Mouse (Mus musculus): ENCODE data around the gene Taldo1. TPM values are rescaled to one million over a fixed set of nuclear protein-coding genes. Genes with fewer than 3 reads are reported as not detected.

Gene Taldo1
- polyA plus RNA-seq, 1 experiment from 2014 or later = 293 TPM

DNA sequence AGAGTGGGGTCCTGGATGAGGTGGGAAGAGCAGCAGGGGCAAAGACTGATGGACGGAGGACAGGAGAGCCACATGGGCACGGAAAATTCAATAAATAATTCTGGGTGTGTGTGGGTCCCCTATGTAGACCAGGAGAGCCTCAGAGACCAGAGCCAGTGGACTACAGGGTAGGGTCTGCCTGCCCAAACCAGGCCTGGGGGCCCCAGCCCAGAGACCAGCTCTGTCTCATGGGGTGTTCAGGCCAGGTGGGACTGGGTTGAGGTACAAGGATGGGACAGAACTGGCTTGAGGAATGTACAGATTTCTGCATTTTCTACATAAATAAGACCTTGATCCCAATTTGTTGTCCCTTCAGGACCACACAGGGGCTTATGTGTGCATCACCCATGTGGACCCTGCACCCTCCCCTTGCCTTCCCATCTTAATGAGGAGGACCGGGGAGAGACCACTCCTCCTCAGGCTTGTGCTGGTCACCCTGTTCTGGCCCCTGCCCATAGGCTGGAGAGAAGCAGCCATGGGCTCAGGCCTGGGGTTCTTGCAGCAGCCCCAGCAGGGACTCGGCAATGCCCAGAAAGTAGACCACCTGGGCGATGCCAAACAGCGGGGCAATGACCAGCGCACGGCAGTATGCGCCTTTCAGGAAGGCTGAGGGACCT, 38.7 kb downstream of the Taldo1 start:
- 88% methylated on average over 9 of the region's 9 CpGs for WGBS
- no peaks in the 10 kb centered on the region for H3K9me3 ChIP-seq
- no peak overlapping the region for H3K9ac ChIP-seq
- no peak overlapping the region for H3K4me3 ChIP-seq
- peaks cover 19% of the 10 kb centered on the region for H3K4me1 ChIP-seq
- ATAC-seq (ENCODE audit: borderline replicate concordance, extremely low read depth, low FRiP score, low TSS enrichment) = no peak
- no peak overlapping the region for H3K27ac ChIP-seq
- no peak overlapping the region for H3K4me2 ChIP-seq
- no peaks in the 10 kb centered on the region for H3K27me3 ChIP-seq
- peaks cover 27% of the 10 kb centered on the region for H3K36me3 ChIP-seq

DNA sequence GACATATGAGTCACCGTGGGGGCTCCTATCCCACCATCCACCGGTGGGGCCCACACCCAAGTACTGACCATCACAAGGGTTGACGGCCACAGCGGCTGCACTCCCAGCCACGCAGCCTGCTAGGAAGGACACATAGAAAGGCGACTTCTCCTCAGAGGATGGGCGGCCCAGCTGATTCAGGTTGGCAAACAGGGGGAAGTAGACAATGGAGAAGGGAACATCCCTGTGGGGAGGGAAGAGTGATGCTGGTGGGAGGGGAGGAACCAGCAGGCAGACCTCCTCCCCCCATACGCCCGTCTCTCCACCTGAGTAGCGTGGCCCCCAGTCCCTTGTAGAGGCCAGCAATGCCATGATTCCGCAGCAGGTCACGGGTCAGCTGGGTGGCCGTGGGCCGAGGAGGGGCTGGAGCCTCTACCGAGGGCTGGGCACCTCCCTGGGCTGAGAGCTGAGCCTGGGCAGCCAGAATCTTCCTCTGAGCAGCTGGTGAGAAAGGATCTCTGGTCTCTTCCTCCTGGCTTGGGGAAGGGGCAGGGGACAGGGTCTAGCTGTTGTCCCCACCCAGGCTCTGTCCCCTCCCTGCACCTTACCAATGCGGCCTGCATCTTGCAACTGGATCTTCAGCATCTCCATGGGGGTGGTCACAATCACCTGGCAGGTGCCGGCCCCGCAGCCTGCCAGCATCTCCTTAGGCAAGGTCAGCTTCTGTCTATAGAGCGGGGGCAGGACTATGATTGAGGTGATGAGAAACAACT, 39.6 kb downstream of the Taldo1 start:
- Histone ChIP-seq H3K27ac (no peak overlapping the region), H3K4me1 (peaks cover 25% of the 10 kb centered on the region), H3K9me3 (no peaks in the 10 kb centered on the region), H3K4me3 (no peak overlapping the region), H3K4me2 (no peak overlapping the region), H3K36me3 (peaks cover 27% of the 10 kb centered on the region), H3K27me3 (no peaks in the 10 kb centered on the region), H3K9ac (no peak overlapping the region)
- no peak for ATAC-seq (ENCODE audit: borderline replicate concordance, extremely low read depth, low FRiP score, low TSS enrichment)
- WGBS = 93% methylated on average over 19 of the region's 19 CpGs

DNA sequence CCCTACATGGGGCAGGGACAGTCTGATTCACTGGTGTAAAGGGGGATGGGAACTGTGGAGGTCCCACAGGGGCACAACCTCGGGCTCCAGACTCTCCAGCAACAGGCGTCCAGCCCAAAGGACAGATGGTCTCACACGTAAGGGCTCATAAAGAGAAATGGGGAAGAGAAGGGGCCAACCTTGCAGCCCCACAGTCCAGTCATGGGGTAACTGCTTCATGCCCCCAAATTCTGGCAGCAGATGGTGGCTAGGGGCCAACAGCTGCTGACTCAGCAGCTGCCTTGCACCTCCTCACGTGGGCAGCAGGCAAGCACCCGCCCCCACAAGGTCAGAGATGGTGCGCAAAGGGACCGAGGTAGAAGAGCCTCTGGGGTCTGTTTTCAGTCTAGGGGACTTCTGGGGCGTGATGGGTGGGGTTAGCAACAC, 40.2 kb downstream of the Taldo1 start:
- Histone ChIP-seq H3K36me3 (peaks cover 27% of the 10 kb centered on the region), H3K9me3 (no peaks in the 10 kb centered on the region), H3K4me3 (no peak overlapping the region), H3K27ac (no peak overlapping the region), H3K9ac (no peak overlapping the region), H3K4me2 (no peak overlapping the region), H3K4me1 (peaks cover 29% of the 10 kb centered on the region), H3K27me3 (no peaks in the 10 kb centered on the region)
- ATAC-seq (ENCODE audit: borderline replicate concordance, extremely low read depth, low FRiP score, low TSS enrichment) = no peak
- WGBS = 74% methylated on average over 8 of the region's 8 CpGs

DNA sequence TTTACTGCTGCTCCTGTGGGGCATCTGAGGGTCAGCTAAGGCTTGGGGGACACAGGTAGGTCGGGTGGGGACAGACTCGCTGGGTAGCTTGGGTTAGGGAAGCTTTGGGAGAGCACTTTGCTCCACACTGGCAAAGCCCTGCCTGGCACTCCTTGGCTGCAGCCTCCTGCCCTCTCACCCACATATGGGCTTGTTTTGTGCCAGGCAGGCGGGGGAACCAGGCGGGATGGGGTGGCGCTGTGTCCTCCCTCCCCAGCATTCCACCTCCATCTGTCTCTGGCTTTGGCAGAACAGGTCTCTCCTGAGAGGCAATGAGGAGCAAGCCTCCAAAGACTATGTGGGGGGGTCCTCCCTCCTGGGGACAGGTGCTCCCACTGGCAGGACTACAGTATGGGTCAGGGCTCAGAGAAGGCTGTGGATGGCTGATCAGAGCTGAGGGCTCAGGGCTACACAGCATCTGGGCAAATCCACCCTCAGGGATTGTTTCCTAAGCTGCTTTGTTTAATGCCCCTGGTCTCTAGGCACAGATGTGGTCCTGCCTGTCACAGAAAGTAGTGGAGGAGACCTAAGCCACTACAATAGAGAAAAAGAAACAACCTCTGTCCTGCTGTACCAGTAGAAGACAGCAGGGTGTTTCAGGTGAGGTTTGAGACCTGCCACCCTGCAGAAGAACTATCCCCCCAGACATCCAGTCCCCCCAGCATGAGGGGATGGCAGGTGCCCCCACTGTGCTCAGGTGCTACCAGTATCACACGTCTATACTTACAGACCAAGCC, 40.9 kb downstream of the Taldo1 start:
- Histone ChIP-seq H3K9ac (no peak overlapping the region), H3K4me2 (no peak overlapping the region), H3K27me3 (no peaks in the 10 kb centered on the region), H3K36me3 (peaks cover 27% of the 10 kb centered on the region), H3K9me3 (no peaks in the 10 kb centered on the region), H3K4me1 (peaks cover 32% of the 10 kb centered on the region), H3K27ac (no peak overlapping the region), H3K4me3 (no peak overlapping the region)
- ATAC-seq (ENCODE audit: borderline replicate concordance, extremely low read depth, low FRiP score, low TSS enrichment) = no peak
- WGBS = 78% methylated on average over 6 of the region's 6 CpGs

DNA sequence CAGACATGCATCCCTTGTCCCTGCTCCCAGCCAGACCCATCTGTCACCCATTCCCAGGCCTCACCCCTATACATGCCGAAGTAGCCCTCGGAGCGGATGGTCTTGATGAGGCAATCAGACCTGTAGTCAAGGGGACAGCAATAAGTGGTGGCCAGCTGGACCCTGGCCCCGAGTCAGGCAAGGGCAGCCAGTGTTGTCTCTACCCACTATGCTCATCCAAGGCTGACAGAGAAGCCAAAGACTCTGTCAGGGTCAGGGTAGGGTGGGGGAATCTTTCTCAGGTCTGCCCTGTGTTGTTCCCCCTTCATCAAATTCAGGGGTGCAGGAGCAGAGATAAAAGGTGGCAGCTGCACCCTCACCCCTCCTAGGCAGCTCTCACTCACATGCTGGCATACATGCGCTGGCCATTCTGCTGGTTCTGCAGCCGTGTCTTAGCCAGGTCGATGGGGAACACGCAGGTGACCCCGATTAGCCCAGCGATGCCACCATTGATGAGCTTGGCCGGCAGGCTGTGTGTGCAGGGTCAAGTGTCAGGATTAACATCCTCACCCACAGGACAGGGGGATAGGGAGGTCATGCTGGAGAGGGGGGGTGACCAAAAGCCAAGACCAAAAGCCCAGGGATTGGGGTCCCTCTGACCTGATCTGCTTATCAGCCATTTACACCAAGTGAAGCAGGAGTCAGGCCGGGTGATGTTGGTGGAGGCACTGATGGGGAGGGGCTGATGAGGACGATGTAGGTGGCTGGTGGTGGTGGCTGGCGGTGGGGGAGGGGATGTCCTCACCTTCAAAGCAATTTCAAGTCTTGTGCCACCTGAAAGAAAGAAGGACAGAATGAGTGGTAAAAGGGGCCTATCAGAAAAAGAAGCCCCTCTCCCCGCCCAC, 41.8 kb downstream of the Taldo1 start:
- peak overlapping the region; percentile 45 for H3K4me3 ChIP-seq
- no peak overlapping the region for H3K27ac ChIP-seq
- peak overlapping the region; percentile 43 for H3K9ac ChIP-seq
- 67% methylated on average over 15 of the region's 15 CpGs for WGBS
- ATAC-seq (ENCODE audit: borderline replicate concordance, extremely low read depth, low FRiP score, low TSS enrichment) = no peak
- H3K9me3 ChIP-seq = no peaks in the 10 kb centered on the region
- peak overlapping the region; percentile 82 for H3K4me2 ChIP-seq
- H3K27me3 ChIP-seq = no peaks in the 10 kb centered on the region
- peaks cover 32% of the 10 kb centered on the region for H3K4me1 ChIP-seq
- peaks cover 33% of the 10 kb centered on the region for H3K36me3 ChIP-seq

DNA sequence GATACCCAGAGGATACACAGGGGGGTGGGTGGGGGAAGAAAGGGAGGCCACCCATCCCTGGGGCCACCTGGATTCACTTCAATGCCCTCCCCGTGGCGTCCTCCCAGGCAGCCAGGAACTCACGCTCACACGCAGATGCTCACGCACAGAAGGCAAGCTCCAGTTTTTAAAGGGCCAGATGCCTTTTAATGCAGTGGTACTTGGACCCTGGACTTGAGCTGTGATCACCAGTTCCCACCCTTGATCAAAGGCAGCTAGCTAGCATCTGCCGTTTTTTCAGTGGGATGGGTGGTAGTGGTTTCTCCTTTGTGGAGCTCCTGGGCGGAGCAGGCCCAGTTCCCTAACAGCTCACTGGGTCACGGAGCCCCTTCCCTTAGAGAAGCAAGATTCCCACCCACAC, 42.5 kb downstream of the Taldo1 start:
- Histone ChIP-seq H3K4me3 (peak overlapping the region; percentile 45), H3K4me2 (peak overlapping the region; percentile 82), H3K9ac (peak overlapping the region; percentile 43), H3K27ac (no peak overlapping the region), H3K4me1 (peaks cover 32% of the 10 kb centered on the region), H3K9me3 (no peaks in the 10 kb centered on the region), H3K36me3 (peaks cover 40% of the 10 kb centered on the region), H3K27me3 (no peaks in the 10 kb centered on the region)
- ATAC-seq (ENCODE audit: borderline replicate concordance, extremely low read depth, low FRiP score, low TSS enrichment) = no peak
- 13% methylated on average over 8 of the region's 8 CpGs for WGBS

DNA sequence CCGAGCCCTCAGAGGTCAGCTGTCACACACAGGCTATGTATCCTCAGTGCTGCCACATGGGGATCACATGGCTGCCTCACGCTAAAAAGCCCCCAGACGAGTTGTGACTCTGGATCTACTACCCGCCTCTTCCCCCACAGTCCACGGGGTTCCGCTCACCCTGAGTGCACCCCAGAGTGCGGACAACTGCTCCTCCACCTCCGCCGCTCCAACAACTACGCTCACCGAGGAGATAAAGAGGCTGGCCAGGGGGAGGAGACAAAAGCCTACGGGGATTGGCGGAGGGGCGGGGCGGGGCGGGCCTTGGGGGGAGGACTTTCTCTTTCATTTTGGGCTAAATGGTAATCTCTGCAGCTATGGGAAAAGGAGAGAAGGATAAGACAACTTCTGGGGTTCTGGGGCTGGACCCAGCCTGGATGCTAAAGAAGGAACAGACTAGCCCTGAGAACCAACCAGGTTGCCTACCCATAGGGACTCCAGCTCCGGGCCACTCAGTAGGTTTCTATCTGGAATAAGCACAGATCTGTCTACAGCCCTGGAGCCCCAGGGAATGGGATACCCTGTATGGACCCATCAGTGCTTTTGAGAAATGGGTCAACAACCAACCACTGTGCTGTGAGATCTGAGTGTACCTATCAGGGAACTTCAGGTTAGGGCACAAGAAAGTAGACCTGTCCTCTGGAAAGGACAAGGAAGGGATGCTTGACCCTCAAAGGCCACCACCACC, 43.3 kb downstream of the Taldo1 start:
- no peak overlapping the region for H3K27ac ChIP-seq
- ATAC-seq (ENCODE audit: borderline replicate concordance, extremely low read depth, low FRiP score, low TSS enrichment) = no peak
- no peaks in the 10 kb centered on the region for H3K9me3 ChIP-seq

DNA sequence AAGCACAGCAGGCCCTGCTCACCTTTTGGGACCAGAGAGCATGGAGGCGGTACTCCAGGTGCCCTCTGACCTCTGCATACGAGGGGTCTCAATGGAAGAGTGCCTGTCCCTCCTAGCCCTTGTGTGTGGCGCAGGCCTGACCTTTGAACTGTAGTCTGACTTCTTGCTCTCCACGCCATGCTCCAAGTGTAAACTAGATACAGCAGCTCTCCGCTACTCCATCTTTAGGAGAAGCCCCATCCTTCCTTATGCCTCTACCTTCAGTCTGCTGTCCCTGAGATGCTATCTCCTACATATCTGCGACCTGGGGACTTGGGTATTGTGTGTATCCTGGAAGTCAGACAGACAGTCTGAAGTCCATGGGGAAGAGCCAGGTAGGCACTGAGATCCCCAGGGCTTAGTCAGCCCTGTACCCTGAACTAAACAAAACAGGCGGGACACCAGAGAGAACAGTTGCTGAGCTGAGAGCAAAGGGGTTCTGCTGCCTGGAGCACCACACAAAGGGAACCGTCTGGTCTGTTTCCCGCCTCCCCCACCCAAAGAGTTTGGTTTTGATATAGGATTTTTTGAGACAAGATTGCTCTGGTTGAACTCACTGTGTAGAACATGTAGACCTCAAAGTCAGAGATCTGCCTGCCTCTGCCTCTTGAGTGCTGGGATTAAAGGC, 44.0 kb downstream of the Taldo1 start:
- Histone ChIP-seq H3K9ac (no peak overlapping the region), H3K36me3 (peaks cover 37% of the 10 kb centered on the region), H3K9me3 (no peaks in the 10 kb centered on the region), H3K27ac (no peak overlapping the region), H3K4me2 (peak overlapping the region; percentile 82; the same call in 1 of the 2 replicates), H3K4me1 (peaks cover 38% of the 10 kb centered on the region), H3K4me3 (peak overlapping the region; percentile 65; the same call in 1 of the 2 replicates), H3K27me3 (no peaks in the 10 kb centered on the region)
- ATAC-seq (ENCODE audit: borderline replicate concordance, extremely low read depth, low FRiP score, low TSS enrichment) = no peak
- 81% methylated on average over 9 of the region's 9 CpGs for WGBS

More for the DNA sequence above, 43.3 kb downstream of the Taldo1 start:
- H3K9ac ChIP-seq = peak overlapping the region; percentile 43
- H3K4me2 ChIP-seq = peak overlapping the region; percentile 82
- WGBS = 4% methylated on average over 17 of the region's 17 CpGs
- peak overlapping the region; percentile 45 for H3K4me3 ChIP-seq
- peaks cover 44% of the 10 kb centered on the region for H3K36me3 ChIP-seq
- H3K4me1 ChIP-seq = peaks cover 32% of the 10 kb centered on the region
- H3K27me3 ChIP-seq = no peaks in the 10 kb centered on the region

DNA sequence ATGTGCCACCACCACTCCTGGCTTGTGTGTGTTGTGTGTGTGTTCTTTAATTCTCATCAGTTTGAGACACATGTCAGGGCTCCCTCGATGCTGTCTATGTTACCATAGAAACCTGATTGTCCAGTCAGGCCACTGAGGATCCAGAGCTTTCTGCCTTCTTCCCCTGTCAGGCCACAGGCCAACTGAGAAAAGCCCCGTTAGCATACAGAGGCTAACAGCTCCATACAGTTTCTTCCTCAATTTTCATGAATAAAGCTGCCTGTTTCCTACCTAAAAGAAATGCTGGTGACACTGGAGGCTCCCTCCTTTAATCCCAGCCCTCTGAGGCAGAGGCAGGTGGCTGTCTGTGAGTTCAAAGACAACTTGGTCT, 44.5 kb downstream of the Taldo1 start:
- Histone ChIP-seq H3K9me3 (no peaks in the 10 kb centered on the region), H3K27ac (no peak overlapping the region), H3K4me2 (peak overlapping the region; percentile 80), H3K9ac (peak overlapping the region; percentile 66; the same call in 1 of the 2 replicates), H3K4me3 (peak overlapping the region; percentile 65), H3K27me3 (no peaks in the 10 kb centered on the region), H3K36me3 (peaks cover 32% of the 10 kb centered on the region), H3K4me1 (peaks cover 43% of the 10 kb centered on the region)
- 43% methylated on average over 2 of the region's 2 CpGs for WGBS
- ATAC-seq (ENCODE audit: borderline replicate concordance, extremely low read depth, low FRiP score, low TSS enrichment) = no peak
